Comparison of ENCODE assay signal across 8 mouse cellular contexts in genomic region chr4:62519849-62520233, GRCm38 (mm10). TPM values are rescaled to one million over a fixed set of nuclear protein-coding genes. Genes with fewer than 3 reads are reported as not detected.
DNase-seq lines count a peak whose midpoint lies in the region; ATAC-seq and TF ChIP-seq lines count a peak whose summit lies in the region.

Gene Alad, minus strand, starts transcription at chr4:62519918.

- CTCF ChIA-PET in Patski (lab: Charles Lee), result interaction anchor here (1.3 kb wide), 1 partner anchor 65 kb away, joined by 6 read pairs; no protein-coding TSS in a partner anchor

- H3K36me3 ChIP-seq in hindbrain, embryonic 10.5 days, result peaks cover 17% of the 10 kb centered on the region

- peak within 1 kb of the TSS; percentile 92 for H3K27ac ChIP-seq in hindbrain, embryonic 10.5 days

- under 1% methylated on average over 37 of the region's 37 CpGs for WGBS in hindbrain, embryonic 10.5 days

- H3K27me3 ChIP-seq in Patski, result no peaks in the 10 kb centered on the region
- no peaks in the 10 kb centered on the region for H3K27me3 ChIP-seq in hindbrain, embryonic 10.5 days (ENCODE audit: insufficient read depth, poor library complexity, severe bottlenecking)

- H3K4me3 ChIP-seq in hindbrain, embryonic 10.5 days, result peak within 1 kb of the TSS; percentile 77

- no peaks in the 10 kb centered on the region for H3K9me3 ChIP-seq in hindbrain, embryonic 10.5 days

- H3K4me1 ChIP-seq in hindbrain, embryonic 10.5 days (replicated peaks), result peaks cover 55% of the 10 kb centered on the region

- in situ Hi-C loops in Patski (cut with MboI; ENCODE audit: low pct_unique_long_range_greater_than_20kb), result loop anchor here (5.0 kb wide), 1 partner anchor 53 kb away; no protein-coding TSS in a partner anchor

- DNase-seq in Patski (ENCODE audit: low read depth, low spot score), result no peak
- DNase-seq in cerebellum, adult 9-11 months, result peak; percentile 89
- DNase-seq in frontal cortex, adult 2 months (ENCODE audit: extremely low spot score in 1 of 2, low spot score in 1 of 2), result peak; percentile 45 to 79
- peak; percentile 88 for DNase-seq in hindbrain, embryonic 10.5 days (ENCODE audit: low spot score)
- DNase-seq in layer of hippocampus, postnatal 14 days (ENCODE audit: low spot score in 2 of 2), result peak; percentile 76
- peak; percentile 90 for DNase-seq in lung, postnatal 14 days
- peak; percentile 92 for DNase-seq in ovary, postnatal 36 days (ENCODE audit: low spot score)
- DNase-seq in thymus, postnatal 14 days, result peak; percentile 82

- peak; percentile 86 for ATAC-seq in Patski

- POLR2A ChIA-PET in Patski (lab: Charles Lee), result no interaction called here

- TF ChIP-seq CTCF in Patski (IDR thresholded peaks at IDR 0.05), result no peak

RNA-seq across cellular contexts. Expression of gene Alad, which starts in this region (rescaled TPM):
- 40.5 TPM for polyA plus RNA-seq in Patski (2021)
- polyA plus RNA-seq in frontal cortex, adult 2 months (2012; rRNA removed), result 37.2 and 43.1 TPM in 2 replicates
- polyA plus RNA-seq in hindbrain, embryonic 10.5 days (2016; fragmentation: Nextera tagmentation; extraction: Ambion mirVana), result 114 and 123 TPM in 2 replicates
- total RNA-seq in layer of hippocampus, postnatal 14 days (2021), result 10 to 100 TPM; 21.7 to 27.6 TPM
